Mouse (Mus musculus): Measurements from ENCODE around the gene Vezt.

The Vezt gene

DNA sequence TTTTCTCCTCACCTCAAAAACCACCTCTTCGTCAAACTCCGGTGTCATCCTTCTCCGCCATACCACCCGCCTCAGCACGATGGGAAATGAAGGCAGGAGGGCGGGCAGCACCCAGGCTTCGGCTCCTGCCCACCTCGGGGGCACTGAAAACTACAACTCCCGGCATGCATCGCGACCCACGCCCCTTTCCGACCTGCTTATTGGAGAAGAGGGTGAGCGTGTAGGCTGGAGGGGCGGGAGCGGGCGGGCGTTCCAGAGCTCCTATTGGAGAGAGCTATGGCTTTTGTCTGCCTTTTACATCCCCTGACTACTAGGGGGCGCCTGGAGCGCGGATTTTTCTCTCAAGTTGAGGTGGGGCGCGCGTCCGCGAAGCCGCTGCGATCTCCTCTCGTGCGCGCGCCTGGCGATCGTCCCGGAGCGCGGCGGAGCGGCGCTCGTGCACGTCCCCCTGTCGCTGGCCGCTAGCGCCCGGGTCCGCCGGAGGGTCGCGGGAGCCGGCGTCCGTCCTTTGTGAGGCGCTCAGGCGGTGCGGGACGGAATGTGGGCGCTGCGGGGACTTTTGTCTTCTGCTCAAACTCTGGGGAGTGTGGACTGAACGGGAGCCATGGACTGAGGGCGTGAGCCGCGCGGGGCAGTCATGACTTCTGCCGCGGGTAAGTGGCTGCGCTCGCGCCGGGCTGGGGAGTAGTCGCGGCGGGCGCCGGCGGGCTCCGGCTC, at the start of gene Vezt, which contains the start of gene Fgd6:
Vezt (minus strand) TSS at position 160 of the 717 bp plus-strand sequence.
Fgd6 (plus strand) TSS at position 344 of the 717 bp plus-strand sequence.
- DNase-seq (ENCODE audit: low spot score in 2 of 2), result peak; percentile 98

DNA sequence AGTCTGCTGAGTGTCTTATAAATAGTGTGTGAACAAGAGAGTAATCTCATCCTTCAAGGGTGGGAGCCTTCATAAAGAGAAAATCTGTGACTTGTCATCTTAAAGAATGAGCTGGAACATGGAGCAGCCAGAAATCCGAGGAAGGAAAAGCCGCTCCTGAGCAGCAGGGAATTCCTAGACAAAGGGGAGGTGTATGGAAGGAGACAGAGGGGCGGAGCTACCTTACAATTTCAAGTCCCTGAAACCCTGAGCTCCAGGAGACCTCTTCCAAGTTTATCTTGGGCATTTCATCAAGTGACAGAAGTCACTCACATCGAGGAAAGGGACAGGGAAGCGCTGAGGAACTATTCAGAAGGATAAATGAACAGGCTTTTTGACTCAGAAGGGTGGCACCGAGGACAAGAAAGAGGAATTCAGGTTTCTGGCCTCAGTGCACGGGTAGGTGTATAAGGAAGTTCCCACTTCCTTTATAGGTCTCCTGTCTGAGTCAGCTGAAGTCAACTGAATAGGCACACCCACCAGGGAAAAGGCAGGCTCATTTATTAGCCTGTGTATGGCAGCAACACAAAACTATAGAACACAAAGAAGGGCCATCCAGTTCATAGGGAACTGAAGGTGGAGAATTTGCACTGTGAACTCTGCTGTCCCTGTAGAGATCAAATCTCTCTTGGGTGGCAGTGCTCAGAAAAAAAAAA, 46.6 kb upstream of the Vezt start:
- no peak for DNase-seq (ENCODE audit: low spot score in 2 of 2)

DNA sequence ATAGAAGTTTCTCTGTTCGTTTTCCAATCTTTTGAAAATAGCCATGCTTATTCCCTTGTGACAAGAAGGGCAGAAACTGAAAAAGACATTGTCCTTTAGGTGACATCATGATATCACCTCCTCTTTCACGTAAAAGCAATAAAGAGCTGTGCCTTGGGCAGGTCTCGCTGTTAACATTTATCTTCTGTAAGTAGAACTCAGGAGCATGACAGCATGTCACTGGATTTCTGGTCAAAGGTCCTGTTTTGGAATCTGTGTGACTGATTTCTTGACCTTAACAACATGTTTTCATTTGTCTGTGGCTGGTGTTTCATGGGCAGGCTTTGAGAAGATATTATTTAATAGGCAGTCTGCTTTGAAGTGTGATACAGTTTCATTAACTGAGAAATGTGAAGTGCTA, 45.1 kb upstream of the Vezt start:
- DNase-seq (ENCODE audit: low spot score in 2 of 2), result no peak

DNA sequence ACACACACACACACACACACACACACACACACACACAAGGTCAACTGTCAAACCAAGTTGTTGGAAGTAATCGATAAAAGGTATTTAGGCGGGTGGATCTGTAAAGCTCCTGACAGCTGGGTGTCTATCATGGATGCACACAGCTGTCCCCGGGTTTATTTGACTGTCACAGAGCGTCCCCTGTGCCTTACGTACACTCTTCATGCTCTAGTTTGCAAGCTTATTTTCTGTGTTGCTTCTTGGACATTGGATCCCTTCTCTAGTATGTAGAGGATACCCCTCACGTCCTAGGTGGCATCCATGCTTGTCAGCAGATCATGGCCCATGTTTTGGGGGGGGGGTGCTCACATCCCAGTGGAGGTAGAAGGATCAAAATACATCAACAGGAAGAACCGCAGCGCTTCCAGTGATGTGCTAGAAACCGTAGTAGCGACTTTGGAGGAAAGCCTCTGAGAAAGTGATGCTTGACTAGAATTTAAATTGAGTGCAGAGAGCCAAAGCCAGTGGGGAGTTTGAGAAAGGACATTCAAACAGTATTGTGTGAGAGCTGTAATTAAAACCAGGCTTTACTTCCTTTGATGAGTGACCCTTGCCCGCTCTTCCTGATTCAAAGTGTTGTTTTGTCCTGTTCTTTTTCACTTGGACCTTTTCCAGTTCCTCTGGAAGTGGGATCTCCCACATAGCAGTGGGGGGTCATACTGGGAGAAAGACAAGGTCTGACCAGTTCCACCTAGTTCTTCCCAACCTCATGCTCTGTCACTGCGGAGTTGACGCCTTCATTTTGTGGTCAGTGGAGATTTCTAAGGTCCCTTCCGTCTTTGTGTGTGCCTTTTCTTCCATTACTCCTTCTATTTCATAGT, 41.6 kb upstream of the Vezt start:
- DNase-seq (ENCODE audit: low spot score in 2 of 2), result no peak

DNA sequence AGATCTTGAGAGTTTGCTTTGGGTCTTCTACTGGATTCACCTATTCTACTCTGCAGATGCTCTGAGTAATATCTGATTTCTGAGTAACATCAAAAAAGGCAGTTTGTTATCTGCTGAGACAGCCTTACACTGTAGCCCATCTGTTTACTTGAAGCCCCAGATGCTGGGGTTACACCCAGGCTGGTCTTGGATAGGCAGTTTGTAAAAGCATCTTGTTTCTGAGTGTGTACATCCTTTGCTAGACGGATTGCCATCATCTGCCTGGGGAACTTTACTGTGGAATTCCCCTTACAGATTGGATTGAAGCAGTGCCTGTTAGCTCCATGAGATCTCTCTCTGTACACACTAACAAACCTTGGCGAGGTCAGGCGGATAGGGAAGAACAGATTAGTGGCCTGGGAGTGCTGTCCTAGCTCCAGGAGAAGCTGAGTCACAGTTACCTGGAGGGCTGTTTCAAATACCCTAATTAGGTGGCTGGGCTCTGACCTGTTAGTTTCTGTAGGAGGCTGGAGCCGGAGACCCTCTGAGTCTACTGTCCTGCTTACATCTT, 37.4 kb upstream of the Vezt start:
- DNase-seq (ENCODE audit: low spot score in 2 of 2), result no peak

- DNase-seq (ENCODE audit: low spot score in 2 of 2), result no peak
These were observed 36.8 kb upstream of the Vezt start for GRCm38 (mm10) chr10:94072261-94072915.

- DNase-seq (ENCODE audit: low spot score in 2 of 2), result no peak
These were observed 36.0 kb upstream of the Vezt start for GRCm38 (mm10) chr10:94071641-94072040.

DNA sequence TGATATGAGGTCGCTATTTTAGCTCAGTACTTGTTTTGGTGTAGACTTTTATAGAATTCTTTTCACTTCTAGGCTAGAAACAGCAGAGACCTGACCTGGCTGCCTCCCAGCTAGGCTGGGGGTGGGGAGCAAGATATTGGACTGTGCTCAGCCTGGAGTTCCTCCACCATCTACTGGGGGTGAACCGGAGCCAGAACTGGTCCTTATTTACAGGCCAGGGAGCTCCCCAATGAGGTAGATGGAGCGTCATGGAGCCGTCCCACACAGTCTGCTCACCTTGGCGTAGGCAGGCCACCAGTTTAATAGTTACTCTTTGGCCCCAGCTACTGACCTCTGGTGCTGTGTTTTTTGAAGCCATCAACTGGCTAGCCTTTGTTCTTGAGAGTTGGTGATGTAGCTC, 33.1 kb upstream of the Vezt start:
- DNase-seq (ENCODE audit: low spot score in 2 of 2), result peak in 1 of 2 experiments; percentile 7

DNA sequence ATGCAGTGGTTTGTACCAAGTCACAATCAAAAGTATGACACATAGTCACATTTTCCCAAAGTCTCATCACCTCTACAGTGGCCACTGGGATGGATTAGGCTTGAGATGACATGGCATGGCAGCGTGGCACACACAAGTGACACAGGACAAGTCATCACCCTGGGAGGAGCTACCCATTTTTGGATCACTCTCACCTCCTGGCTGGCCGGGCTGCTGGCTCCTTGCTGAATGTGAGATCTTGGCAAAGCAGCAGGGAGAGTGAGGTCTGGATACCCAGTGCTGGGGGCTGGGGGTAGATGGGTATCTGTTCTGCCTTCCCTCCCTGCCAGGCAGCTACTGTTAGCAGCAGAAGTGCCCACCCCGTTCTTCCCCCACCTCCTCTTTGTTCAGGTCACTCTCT, 31.3 kb upstream of the Vezt start:
- no peak for DNase-seq (ENCODE audit: low spot score in 2 of 2)

GRCm38 (mm10) chr10:94062357-94062756, 26.7 kb upstream of the Vezt start:
- no peak for DNase-seq (ENCODE audit: low spot score in 2 of 2)

- no peak for DNase-seq (ENCODE audit: low spot score in 2 of 2)
These were observed 24.6 kb upstream of the Vezt start for GRCm38 (mm10) chr10:94060190-94060589.

DNA sequence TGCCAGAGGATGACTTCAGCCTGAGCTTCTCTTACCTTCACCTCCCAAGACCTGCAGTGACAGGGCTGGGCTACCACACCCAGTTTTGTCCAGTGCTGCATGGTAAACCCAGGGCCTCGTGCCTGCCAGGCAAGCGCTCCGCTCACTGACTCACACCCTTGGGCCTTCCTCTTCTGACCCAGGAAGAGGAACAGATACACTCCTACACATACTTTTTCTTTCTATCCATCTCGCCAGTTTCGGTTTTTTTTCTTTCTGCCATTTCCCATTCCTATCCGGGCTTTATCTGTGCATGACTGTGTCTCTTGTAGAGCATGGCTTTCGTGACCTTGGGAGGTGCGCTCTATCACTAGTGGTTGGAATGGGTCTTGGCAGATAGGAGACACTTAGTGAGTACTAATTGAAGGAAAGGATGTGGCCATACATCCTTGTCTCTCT, 24.0 kb upstream of the Vezt start:
- DNase-seq (ENCODE audit: low spot score in 2 of 2), result no peak

DNA sequence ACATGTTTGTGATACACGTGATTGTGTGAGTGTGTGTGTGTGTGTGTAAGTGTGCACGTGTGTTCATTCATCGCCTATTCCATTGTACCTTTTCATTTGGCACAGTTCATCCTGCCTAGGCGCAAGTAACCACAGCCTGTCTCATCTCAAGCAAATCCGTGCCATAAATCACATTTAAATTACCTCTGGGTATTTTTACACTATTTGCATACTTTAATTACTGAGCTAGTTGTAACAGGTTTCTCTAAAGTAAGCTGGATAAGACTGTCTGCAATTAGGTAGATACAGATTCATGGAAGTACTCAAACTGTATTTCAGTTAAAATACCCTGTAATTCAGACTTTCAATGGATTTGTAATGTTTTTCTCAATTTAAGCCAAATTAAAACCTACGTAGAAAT, 20.9 kb upstream of the Vezt start:
- DNase-seq (ENCODE audit: low spot score in 2 of 2), result no peak

GRCm38 (mm10) chr10:94050736-94051135, 15.1 kb upstream of the Vezt start:
- DNase-seq (ENCODE audit: low spot score in 2 of 2), result no peak

DNA sequence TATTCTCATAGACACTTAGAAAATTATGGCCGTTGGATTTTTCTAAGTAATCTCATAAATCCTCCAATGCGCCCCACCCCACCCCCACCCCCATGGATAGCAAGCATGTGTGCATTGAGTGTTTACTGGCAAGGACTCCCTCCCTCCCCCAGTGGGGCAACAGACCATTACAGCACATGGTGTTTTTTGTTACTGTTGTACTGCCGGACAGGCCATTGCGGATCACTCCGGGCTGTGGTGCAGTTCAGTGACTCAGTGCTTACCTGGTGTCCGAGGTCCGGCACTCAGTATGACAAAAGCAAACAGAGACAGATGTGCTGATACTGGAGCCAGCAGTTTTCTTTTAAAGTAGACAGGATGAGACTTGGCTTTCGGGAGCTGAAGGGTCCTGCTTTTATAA, 13.5 kb upstream of the Vezt start:
- no peak for DNase-seq (ENCODE audit: low spot score in 2 of 2)

DNA sequence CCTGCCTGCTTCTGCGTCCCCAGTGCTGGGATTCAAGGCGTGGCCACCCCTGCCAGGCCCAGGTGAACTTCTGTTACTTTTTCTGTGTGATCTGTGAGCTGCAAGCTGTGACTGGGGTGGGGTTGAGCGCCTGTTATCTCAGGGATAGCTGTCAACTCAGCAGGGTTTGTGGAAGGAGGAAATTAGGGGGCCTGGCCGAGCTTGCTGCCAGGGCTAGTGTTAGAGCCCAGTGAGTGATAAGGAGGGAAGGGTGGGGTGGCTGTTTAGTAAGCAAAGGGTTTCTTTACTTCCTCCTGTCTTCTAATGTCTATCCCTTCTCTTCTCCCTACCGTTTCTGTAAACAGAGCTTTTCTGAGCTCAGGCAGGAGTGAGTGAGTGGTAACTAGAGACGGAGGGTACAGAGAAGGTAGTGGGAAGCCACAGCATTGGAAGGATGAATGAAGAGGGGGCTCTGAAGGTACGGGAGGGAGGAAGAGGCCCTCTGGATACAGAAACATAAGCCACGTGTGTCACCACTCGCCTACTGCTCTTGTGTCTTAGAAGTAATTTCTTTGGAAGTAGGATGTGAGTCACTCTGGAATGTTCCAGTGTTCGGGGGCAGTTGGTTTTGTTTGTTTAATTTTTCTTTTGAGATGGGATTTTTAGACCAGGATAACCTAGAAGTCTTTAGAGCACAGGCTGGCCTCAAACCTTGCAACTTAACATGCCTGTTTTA, 12.4 kb upstream of the Vezt start:
- no peak for DNase-seq (ENCODE audit: low spot score in 2 of 2)

GRCm38 (mm10) chr10:94047024-94047423, 11.4 kb upstream of the Vezt start:
- no peak for DNase-seq (ENCODE audit: low spot score in 2 of 2)

DNA sequence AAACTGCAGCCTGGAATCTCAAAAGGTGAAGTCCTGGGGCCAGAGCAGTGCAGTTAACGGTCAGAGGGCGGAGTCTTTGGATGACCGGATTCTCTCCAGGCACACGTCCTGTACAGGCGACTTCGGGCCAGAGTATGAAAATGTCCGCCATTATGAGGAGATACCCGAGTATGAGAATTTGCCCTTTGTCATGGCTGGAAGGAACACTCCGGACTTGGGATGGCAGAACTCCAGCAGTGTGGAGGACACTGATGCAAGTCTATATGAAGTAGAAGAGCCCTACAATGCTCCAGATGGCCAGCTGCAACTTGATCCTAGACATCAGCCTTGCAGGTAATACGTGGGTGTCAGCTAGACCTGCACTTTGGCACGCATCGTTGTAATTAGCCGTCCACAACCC, 9.7 kb upstream of the Vezt start:
- DNase-seq (ENCODE audit: low spot score in 2 of 2), result no peak

- no peak for DNase-seq (ENCODE audit: low spot score in 2 of 2)
These were observed 8.3 kb upstream of the Vezt start for GRCm38 (mm10) chr10:94043908-94044307.

DNA sequence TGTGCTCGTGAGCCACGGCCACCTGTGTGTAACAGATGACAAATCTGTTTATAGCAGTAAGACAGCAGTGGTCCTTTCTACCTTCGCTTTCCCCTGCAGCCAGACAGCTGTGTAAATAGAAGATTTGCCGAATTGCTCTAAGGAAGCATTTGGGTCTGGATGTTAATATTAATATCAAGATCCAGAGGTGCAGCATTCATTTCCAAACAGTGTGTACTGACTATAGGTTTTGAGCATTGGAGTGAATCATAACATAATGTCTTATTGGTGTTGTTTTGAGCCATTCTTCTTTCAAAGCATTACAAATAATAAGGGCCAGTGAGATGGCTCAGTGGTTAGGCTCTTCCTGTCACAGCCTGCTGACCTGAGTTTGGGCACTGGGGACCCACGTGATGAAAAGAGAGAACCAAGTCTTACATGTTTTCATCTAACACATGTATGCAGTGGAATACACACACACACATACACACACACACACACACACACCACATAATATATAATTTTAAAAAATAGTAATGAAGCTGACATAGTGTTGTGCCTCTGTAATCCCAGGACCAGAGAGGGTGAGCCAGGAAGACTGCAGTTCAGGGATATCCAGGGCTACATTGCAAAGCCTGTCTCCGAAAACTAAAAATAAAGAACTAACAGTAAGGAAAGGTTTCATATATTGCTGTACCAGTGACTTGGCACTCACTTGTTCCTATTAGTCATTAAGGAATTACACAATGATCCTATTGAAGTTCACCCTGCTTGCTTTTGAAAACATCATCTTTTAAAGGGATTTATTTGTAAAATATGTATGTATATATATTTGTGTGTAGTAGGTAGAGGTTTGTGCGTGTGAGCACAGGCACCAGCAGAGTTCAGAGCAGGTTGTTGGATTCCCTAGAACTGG, 3.0 kb upstream of the Vezt start:
- no peak for DNase-seq (ENCODE audit: low spot score in 2 of 2)

Data from right cerebral cortex, postnatal 36 days (tissue).